In genomic region chr5:115373441-115374203, GRCm38 (mm10) we compare ENCODE assay signal across 7 mouse cellular contexts. TPM values are rescaled to one million over a fixed set of nuclear protein-coding genes. Genes with fewer than 3 reads are reported as not detected.
DNase-seq lines count a peak whose midpoint lies in the region; ATAC-seq and TF ChIP-seq lines count a peak whose summit lies in the region.

No protein-coding gene starts in this region.

- H3K27me3 ChIP-seq in liver, embryonic 12.5 days (replicated peaks), result peaks cover 44% of the 10 kb centered on the region
- peaks cover 14% of the 10 kb centered on the region; the same call in 1 of the 2 replicates for H3K27me3 ChIP-seq in liver, postnatal 0 days (ENCODE audit: insufficient read depth, low read length)
- no peaks in the 10 kb centered on the region for H3K27me3 ChIP-seq in forebrain, embryonic 12.5 days
- H3K27me3 ChIP-seq in limb, embryonic 15.5 days, result no peaks in the 10 kb centered on the region
- H3K27me3 ChIP-seq in stomach, embryonic 15.5 days (replicated peaks), result no peaks in the 10 kb centered on the region

- H3K4me2 ChIP-seq in liver, embryonic 12.5 days, result peak overlapping the region; percentile 38; the same call in 1 of the 2 replicates
- no peak overlapping the region for H3K4me2 ChIP-seq in liver, postnatal 0 days (ENCODE audit: low read depth, low read length)
- H3K4me2 ChIP-seq in forebrain, embryonic 12.5 days, result peak overlapping the region; percentile 50
- peak overlapping the region; percentile 50 for H3K4me2 ChIP-seq in limb, embryonic 15.5 days
- peak overlapping the region; percentile 53 for H3K4me2 ChIP-seq in stomach, embryonic 15.5 days

- WGBS in liver, embryonic 12.5 days (ENCODE audit: insufficient replicate concordance), result 17% methylated on average over 26 of the region's 26 CpGs
- WGBS in liver, postnatal 0 days (ENCODE audit: insufficient replicate concordance), result 28% methylated on average over 26 of the region's 26 CpGs
- 6% methylated on average over 26 of the region's 26 CpGs for WGBS in forebrain, embryonic 12.5 days
- 29% methylated on average over 26 of the region's 26 CpGs for WGBS in limb, embryonic 15.5 days
- WGBS in stomach, embryonic 15.5 days, result 22% methylated on average over 26 of the region's 26 CpGs

- H3K36me3 ChIP-seq in liver, embryonic 12.5 days, result no peaks in the 10 kb centered on the region
- H3K36me3 ChIP-seq in liver, postnatal 0 days (replicated peaks; ENCODE audit: insufficient read depth, low read length), result no peaks in the 10 kb centered on the region
- H3K36me3 ChIP-seq in forebrain, embryonic 12.5 days (replicated peaks), result no peaks in the 10 kb centered on the region
- H3K36me3 ChIP-seq in limb, embryonic 15.5 days, result no peaks in the 10 kb centered on the region
- no peaks in the 10 kb centered on the region for H3K36me3 ChIP-seq in stomach, embryonic 15.5 days

- H3K9me3 ChIP-seq in liver, embryonic 12.5 days (replicated peaks), result no peaks in the 10 kb centered on the region
- no peaks in the 10 kb centered on the region for H3K9me3 ChIP-seq in liver, postnatal 0 days (ENCODE audit: low read length)
- no peaks in the 10 kb centered on the region for H3K9me3 ChIP-seq in forebrain, embryonic 12.5 days
- no peaks in the 10 kb centered on the region for H3K9me3 ChIP-seq in limb, embryonic 15.5 days
- H3K9me3 ChIP-seq in stomach, embryonic 15.5 days, result no peaks in the 10 kb centered on the region

- ATAC-seq in liver, embryonic 12.5 days, result no peak
- no peak for ATAC-seq in liver, postnatal 0 days
- ATAC-seq in forebrain, embryonic 12.5 days (ENCODE audit: low FRiP score), result peak; percentile 92
- no peak for ATAC-seq in limb, embryonic 15.5 days (ENCODE audit: insufficient number of reproducible peaks, low FRiP score, low TSS enrichment, low read depth)
- no peak for ATAC-seq in stomach, embryonic 15.5 days (ENCODE audit: insufficient read depth, low FRiP score, low read depth)

- no peak overlapping the region for H3K27ac ChIP-seq in liver, embryonic 12.5 days
- no peak overlapping the region for H3K27ac ChIP-seq in liver, postnatal 0 days (ENCODE audit: low read depth)
- peak overlapping the region; percentile 93 for H3K27ac ChIP-seq in forebrain, embryonic 12.5 days
- H3K27ac ChIP-seq in limb, embryonic 15.5 days, result no peak overlapping the region
- H3K27ac ChIP-seq in stomach, embryonic 15.5 days, result no peak overlapping the region

- TF ChIP-seq CTCF in liver, postnatal 0 days (IDR thresholded peaks at IDR 0.05; ENCODE audit: low read depth), result no peak

- no peak overlapping the region for H3K4me3 ChIP-seq in liver, embryonic 12.5 days
- no peak overlapping the region for H3K4me3 ChIP-seq in liver, postnatal 0 days (ENCODE audit: low read depth, low read length)
- H3K4me3 ChIP-seq in forebrain, embryonic 12.5 days (replicated peaks), result peak overlapping the region; percentile 26
- H3K4me3 ChIP-seq in limb, embryonic 15.5 days, result peak overlapping the region; percentile 28
- peak overlapping the region; percentile 9; the same call in 1 of the 2 replicates for H3K4me3 ChIP-seq in stomach, embryonic 15.5 days (replicated peaks)

- H3K4me1 ChIP-seq in liver, embryonic 12.5 days, result no peaks in the 10 kb centered on the region
- no peaks in the 10 kb centered on the region for H3K4me1 ChIP-seq in liver, postnatal 0 days (ENCODE audit: insufficient read depth)
- H3K4me1 ChIP-seq in forebrain, embryonic 12.5 days, result peaks cover 23% of the 10 kb centered on the region
- H3K4me1 ChIP-seq in limb, embryonic 15.5 days, result peaks cover 7% of the 10 kb centered on the region; the same call in 1 of the 2 replicates
- no peaks in the 10 kb centered on the region for H3K4me1 ChIP-seq in stomach, embryonic 15.5 days

- no peak for TF ChIP-seq EP300 in liver, postnatal 0 days (IDR thresholded peaks at IDR 0.05; ENCODE audit: low read depth)

- H3K9ac ChIP-seq in liver, embryonic 12.5 days, result no peak overlapping the region; the same call in 1 of the 2 replicates
- H3K9ac ChIP-seq in liver, postnatal 0 days (replicated peaks), result no peak overlapping the region
- H3K9ac ChIP-seq in forebrain, embryonic 12.5 days, result peak overlapping the region; percentile 44; the same call in 1 of the 2 replicates
- H3K9ac ChIP-seq in limb, embryonic 15.5 days, result peak overlapping the region; percentile 41; the same call in 1 of the 2 replicates
- H3K9ac ChIP-seq in stomach, embryonic 15.5 days, result 0 out of 2 replicates have a peak overlapping the region, but pooled peaks have one; percentile 12

- no peak for DNase-seq in liver, postnatal 0 days
- DNase-seq in urinary bladder, postnatal 25 days (ENCODE audit: low spot score), result no peak
- DNase-seq in adrenal gland, postnatal 4 days (ENCODE audit: low spot score in 2 of 2), result no peak

RNA-seq across cellular contexts. Expression of gene Cox6a1, which starts 24.8 kb away (rescaled TPM):
- polyA plus RNA-seq in liver, embryonic 12.5 days (2016; fragmentation: Nextera tagmentation; extraction: Ambion mirVana), result 783 and 814 TPM in 2 replicates
- polyA plus RNA-seq in liver, postnatal 0 days (2015; fragmentation: Nextera tagmentation; extraction: Ambion mirVana), result 936 and 952 TPM in 2 replicates
- polyA plus RNA-seq in forebrain, embryonic 12.5 days (2016; fragmentation: Nextera tagmentation; extraction: Ambion mirVana), result 728 and 759 TPM in 2 replicates
- 800 and 820 TPM in 2 replicates for polyA plus RNA-seq in limb, embryonic 15.5 days (2015; fragmentation: Nextera tagmentation; extraction: Ambion mirVana)
- 1,002 and 1,095 TPM in 2 replicates for polyA plus RNA-seq in stomach, embryonic 15.5 days (2015; fragmentation: Nextera tagmentation; extraction: Ambion mirVana)
- total RNA-seq in adrenal gland, postnatal 4 days (2021), result 100 to 1,000 TPM; 720 to 752 TPM

RNA-seq across cellular contexts. Expression of gene Triap1, which starts 32.6 kb away (rescaled TPM):
- polyA plus RNA-seq in liver, embryonic 12.5 days (2016; fragmentation: Nextera tagmentation; extraction: Ambion mirVana), result 43.8 and 45.9 TPM in 2 replicates
- polyA plus RNA-seq in liver, postnatal 0 days (2015; fragmentation: Nextera tagmentation; extraction: Ambion mirVana), result 20.3 and 24.2 TPM in 2 replicates
- polyA plus RNA-seq in forebrain, embryonic 12.5 days (2016; fragmentation: Nextera tagmentation; extraction: Ambion mirVana), result 54.5 and 55.6 TPM in 2 replicates
- 60.6 and 66.9 TPM in 2 replicates for polyA plus RNA-seq in limb, embryonic 15.5 days (2015; fragmentation: Nextera tagmentation; extraction: Ambion mirVana)
- 52.0 and 58.1 TPM in 2 replicates for polyA plus RNA-seq in stomach, embryonic 15.5 days (2015; fragmentation: Nextera tagmentation; extraction: Ambion mirVana)
- total RNA-seq in adrenal gland, postnatal 4 days (2021), result 10 to 100 TPM; 35.1 to 39.6 TPM

RNA-seq across cellular contexts. Expression of gene Gatc, which starts 32.6 kb away (rescaled TPM):
- 20.6 and 21.2 TPM in 2 replicates for polyA plus RNA-seq in liver, embryonic 12.5 days (2016; fragmentation: Nextera tagmentation; extraction: Ambion mirVana)
- 11.7 and 12.1 TPM in 2 replicates for polyA plus RNA-seq in liver, postnatal 0 days (2015; fragmentation: Nextera tagmentation; extraction: Ambion mirVana)
- 41.5 and 42.1 TPM in 2 replicates for polyA plus RNA-seq in forebrain, embryonic 12.5 days (2016; fragmentation: Nextera tagmentation; extraction: Ambion mirVana)
- polyA plus RNA-seq in limb, embryonic 15.5 days (2015; fragmentation: Nextera tagmentation; extraction: Ambion mirVana), result 25.3 and 27.6 TPM in 2 replicates
- 23.0 and 26.6 TPM in 2 replicates for polyA plus RNA-seq in stomach, embryonic 15.5 days (2015; fragmentation: Nextera tagmentation; extraction: Ambion mirVana)
- 10 to 100 TPM; 19.1 to 20.3 TPM for total RNA-seq in adrenal gland, postnatal 4 days (2021)

RNA-seq across cellular contexts. Expression of gene Srsf9, which starts 46.6 kb away (rescaled TPM):
- polyA plus RNA-seq in liver, embryonic 12.5 days (2016; fragmentation: Nextera tagmentation; extraction: Ambion mirVana), result 195 and 200 TPM in 2 replicates
- polyA plus RNA-seq in liver, postnatal 0 days (2015; fragmentation: Nextera tagmentation; extraction: Ambion mirVana), result 86.0 and 90.6 TPM in 2 replicates
- polyA plus RNA-seq in forebrain, embryonic 12.5 days (2016; fragmentation: Nextera tagmentation; extraction: Ambion mirVana), result 353 and 383 TPM in 2 replicates
- polyA plus RNA-seq in limb, embryonic 15.5 days (2015; fragmentation: Nextera tagmentation; extraction: Ambion mirVana), result 222 and 246 TPM in 2 replicates
- 233 and 262 TPM in 2 replicates for polyA plus RNA-seq in stomach, embryonic 15.5 days (2015; fragmentation: Nextera tagmentation; extraction: Ambion mirVana)
- total RNA-seq in adrenal gland, postnatal 4 days (2021), result 10 to 100 TPM; 83.9 to 87.4 TPM

RNA-seq across cellular contexts. Expression of gene Msi1, which starts 55.8 kb away (rescaled TPM):
- 2.5 and 2.7 TPM in 2 replicates for polyA plus RNA-seq in liver, embryonic 12.5 days (2016; fragmentation: Nextera tagmentation; extraction: Ambion mirVana)
- 0.15 and 0.26 TPM in 2 replicates for polyA plus RNA-seq in liver, postnatal 0 days (2015; fragmentation: Nextera tagmentation; extraction: Ambion mirVana)
- polyA plus RNA-seq in forebrain, embryonic 12.5 days (2016; fragmentation: Nextera tagmentation; extraction: Ambion mirVana), result 161 and 182 TPM in 2 replicates
- 8.2 and 8.4 TPM in 2 replicates for polyA plus RNA-seq in limb, embryonic 15.5 days (2015; fragmentation: Nextera tagmentation; extraction: Ambion mirVana)
- polyA plus RNA-seq in stomach, embryonic 15.5 days (2015; fragmentation: Nextera tagmentation; extraction: Ambion mirVana), result 8.0 and 8.3 TPM in 2 replicates
- 10 to 100 TPM; 27.0 to 33.2 TPM for total RNA-seq in adrenal gland, postnatal 4 days (2021)

Comparison
In these comparisons a context has a peak if more than half of its experiments do, and no peak if none do; other contexts are left out.
1. H3K4me3 ChIP-seq: peak in forebrain, embryonic 12.5 days (single experiment), limb, embryonic 15.5 days (single experiment) and stomach, embryonic 15.5 days (single experiment); none in liver, embryonic 12.5 days (single experiment) and liver, postnatal 0 days (single experiment).
2. H3K9ac ChIP-seq: peak in forebrain, embryonic 12.5 days (single experiment), limb, embryonic 15.5 days (single experiment) and stomach, embryonic 15.5 days (single experiment); none in liver, embryonic 12.5 days (single experiment) and liver, postnatal 0 days (single experiment).